Mouse (Mus musculus) NIH3T3 (cell line): ENCODE data around the gene Pdzk1ip1.
A peak's percentile ranks its signal among the peaks of the same experiment; 100 is the strongest.

Experiments used
- DNase-seq: peaks from one replicate; pipeline ENCODE4 v3.0.0-alpha.2; 2012; ENCODE audit warnings: low read depth

Gene Pdzk1ip1

DNA sequence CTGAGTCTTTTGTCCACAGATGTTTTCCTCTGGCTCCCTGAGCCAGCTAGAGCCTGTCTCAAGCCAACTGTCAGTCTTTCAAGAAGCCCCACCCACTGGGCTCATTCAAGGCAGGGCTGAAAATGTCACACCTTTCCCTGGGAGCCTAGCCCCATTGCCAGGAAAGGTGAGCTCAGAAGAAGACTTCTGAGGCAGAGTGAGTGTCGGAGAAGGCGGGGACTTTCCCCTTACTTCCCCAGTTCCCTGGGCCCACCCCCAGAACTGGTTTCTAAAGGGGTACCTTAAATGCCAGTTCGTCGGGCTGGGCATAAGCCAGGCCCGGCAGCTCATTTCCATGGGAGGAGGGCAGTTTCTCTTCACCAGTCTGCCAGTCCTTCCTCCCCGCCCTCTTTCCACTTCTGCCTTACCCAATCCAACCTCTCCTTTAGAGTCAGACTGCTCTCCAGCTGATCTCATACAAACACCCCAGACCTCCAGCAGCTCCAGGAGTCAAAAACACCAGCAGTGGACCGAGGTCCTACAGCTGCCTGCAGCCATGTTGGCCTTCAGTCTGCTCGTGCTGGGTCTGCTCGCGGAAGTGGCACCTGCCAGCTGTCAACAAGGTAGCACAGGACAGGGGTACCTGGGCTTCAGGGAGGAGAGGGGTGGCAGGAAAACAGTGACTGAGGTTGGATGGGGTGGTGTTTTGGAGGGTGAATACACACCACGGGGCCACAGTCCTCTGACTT, at the start of gene Pdzk1ip1:
Gene Pdzk1ip1, plus strand, starts transcription at position 98 of the 728 bp plus-strand sequence.
- peak; percentile 71 for DNase-seq

DNA sequence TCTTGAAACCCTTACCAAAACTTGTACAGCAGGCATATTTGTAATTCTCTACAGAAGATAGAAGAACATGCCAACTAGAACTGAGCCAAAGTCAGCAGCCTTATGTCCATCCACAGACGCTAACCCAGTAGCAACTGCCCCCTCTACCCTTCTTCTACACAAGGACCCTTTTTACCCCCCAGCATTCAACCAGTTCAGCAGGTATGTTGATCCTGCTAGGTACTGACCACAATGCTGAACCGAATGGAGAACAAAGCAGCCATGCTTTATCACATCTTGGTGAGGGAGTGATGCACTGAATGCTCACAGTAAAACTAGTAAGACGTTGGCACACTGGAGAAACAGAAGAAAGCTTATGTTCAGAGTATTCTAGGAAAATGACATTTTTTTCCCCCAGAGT, 42.9 kb upstream of the Pdzk1ip1 start:
- DNase-seq: no peak

DNA sequence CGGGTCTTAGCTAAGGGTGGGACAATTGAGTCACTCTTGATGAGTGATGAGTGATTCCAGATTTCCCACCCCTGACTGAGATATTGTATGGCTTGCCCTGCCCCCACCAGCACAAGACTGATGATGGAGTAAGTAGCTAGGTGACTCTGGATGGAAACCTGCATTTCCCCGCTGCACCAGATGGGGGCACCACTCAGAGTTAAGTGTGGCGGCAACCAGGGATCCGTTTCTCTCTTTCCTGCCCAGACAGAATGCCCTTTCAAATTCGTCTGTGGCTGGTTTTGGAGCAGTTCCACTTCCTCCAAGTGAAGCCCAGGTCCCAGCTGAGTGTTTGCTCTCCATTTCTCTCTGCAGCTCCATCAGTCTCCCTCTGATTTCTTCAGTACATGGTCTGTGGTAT, 40.8 kb upstream of the Pdzk1ip1 start:
- peak; percentile 75 for DNase-seq

DNA sequence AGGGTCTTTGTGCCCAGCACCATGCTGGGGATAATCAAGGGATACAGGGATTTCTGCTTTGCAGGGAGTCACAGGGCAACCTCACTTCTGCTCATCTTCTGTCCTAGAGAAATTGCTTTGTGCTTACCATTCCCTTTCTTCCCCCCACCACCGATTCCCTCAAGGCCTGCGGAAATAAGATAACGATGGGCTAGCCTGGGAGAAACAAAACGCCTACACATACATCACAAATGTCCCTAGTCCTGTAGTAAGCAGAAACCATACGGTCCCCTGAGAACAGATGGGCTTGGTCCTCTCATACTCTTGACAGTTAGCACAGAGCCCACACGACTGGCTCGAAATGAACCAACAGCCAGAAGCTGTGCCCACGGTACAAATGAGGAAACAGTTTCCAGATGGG, 40.3 kb upstream of the Pdzk1ip1 start:
- DNase-seq: no peak

DNA sequence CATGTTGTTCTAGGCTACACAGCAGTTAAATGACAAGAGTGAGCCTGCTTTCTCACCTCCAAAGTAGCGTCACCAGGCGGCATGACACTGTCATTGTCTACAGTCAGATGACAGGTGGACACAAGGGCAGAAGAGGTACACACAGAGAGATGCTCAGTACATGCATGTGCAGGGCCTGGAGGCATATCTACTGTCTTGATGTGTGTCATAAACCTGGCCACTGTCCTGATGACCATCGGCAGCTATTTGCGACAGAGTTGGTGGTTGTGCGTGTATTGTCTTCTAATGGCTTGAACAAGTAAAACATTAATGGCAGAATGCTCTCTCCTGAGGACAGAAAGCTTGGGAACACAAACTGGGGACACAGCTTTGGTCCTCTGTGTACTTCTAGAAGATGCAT, 37.3 kb upstream of the Pdzk1ip1 start:
- no peak for DNase-seq

DNA sequence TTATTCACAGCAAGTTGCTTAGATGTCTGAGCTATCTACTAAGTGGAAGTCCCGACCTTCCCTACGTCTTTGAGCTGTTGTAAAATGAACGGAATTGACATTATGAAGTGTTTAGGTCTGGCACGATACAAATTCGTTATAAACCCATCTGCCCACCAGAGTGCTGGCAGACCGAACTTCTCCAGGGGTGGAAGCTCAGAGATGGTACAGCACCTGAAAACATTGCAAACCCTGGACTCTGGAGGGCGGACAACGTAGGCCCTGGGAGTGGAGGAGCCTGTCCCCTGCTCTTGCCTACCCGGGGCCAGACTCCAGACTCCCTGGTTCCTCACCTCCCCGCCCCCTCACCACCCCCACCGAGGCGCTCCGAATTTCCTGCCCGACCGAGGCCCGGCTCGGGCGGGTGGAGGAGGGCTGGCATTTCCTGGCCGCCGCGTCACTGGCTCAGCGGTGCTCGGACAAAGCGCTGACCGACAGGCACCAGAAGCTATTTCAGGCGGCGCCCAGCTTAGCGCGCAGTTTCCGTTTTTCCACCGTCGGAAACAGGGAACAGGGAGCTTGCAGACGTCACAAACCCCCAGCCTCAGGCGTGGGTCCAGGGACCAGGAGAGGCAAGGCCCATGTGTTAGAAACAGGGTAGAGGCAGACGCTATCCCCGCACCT, 36.0 kb upstream of the Pdzk1ip1 start:
- DNase-seq: peak; percentile 74

DNA sequence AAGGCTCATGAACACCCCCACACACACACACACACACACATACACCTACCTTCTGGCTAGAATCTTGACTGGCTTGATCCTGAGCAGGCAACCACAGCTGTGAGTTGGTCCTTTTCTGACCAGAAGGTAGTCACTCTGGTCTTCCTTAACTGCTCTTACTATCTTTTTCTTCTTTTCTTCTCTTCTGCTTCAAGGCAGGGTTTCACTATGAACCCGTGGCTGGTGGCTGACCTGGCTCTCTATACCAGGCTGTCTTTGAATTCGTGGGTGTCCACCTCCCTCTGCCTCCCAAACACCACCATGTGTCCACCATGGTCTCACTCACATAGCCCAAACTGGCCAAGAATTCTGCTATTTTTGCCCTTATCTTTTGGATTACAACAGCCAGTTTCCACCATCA, 33.5 kb upstream of the Pdzk1ip1 start:
- no peak for DNase-seq

DNA sequence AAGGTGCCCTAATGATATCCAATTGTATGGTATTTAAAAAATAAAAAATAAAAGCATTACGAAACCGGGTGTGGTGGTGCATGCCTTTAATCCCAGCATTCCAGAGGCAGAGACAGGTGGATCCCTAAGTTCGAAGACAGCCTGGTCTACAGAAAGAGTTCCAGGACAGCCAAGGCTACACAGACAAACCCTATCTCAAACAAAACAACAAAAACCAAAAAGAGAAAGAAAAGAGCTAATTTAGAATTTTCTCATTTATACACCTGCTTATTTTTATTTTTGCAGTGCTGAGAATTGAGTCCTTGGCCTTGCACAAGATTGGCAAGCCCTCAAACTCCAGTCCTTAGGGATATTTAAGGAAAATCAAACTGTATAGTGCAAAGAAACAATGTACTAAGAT, 32.8 kb upstream of the Pdzk1ip1 start:
- DNase-seq: no peak

DNA sequence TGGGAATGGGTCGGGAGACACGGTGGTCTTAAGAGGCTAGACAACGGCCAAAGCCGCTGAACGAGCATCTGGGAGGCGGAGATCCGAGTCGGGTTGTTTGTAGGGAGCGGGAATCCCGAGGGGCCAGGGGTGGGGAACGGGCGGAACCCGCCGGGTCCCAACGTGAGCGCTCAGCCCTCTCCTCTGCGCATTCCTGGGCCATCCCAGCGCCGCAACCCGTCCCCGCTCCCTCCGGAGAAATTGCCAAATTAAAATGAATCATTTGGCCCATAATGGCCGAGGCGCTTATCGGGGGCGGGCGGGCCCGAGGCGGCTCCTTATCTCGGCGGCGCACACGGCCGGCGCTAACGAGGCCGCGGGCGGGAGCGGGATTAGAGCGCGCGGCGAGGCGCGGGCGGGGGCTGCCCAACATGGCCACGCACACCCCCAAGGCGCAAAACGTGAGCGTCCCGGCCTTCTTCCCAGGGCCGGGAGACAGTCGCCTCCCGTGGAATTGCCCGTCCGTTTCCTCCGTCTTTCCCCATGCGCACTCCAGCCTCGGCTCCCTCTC, 32.1 kb upstream of the Pdzk1ip1 start, which contains the start of gene Tal1:
Gene Tal1, plus strand, starts transcription at position 56 of the 550 bp plus-strand sequence.
- no peak for DNase-seq

DNA sequence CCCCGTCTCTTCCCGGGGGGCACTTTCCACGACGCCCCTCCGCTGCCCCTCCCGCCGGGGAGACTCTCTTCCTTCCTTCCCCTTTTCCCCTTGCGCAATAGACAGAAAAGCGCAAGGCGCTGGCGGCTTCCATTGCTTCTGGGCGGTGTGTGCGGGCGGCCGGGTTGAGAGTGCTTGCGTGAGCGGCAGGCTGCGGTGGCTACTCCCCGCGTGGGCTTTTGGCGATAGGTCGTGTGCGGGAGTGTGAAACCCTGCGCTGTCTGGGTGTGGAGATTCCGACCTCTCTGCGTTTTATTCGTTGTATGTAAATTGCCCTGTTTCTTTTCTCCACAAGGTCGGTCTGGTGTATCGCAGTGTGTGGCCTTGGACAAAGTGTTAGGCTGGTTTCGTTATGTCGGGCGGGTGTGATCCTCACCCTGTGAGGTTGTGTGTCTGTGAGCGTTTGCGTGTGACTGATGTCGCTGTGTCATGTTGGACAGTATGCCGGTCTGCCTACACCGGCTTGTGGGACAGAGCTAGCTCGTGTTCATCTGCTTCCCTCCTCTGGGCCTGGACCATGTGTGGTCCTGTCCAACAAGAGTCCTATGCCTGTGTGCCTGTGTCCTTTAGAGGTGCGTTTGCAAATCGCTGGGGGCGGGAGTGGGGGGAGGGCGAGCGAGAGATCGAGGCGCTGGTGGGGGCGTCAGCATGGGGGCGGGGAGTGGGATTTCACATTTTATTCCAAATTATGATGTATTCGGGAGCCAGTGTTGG, 31.4 kb upstream of the Pdzk1ip1 start:
- no peak for DNase-seq

DNA sequence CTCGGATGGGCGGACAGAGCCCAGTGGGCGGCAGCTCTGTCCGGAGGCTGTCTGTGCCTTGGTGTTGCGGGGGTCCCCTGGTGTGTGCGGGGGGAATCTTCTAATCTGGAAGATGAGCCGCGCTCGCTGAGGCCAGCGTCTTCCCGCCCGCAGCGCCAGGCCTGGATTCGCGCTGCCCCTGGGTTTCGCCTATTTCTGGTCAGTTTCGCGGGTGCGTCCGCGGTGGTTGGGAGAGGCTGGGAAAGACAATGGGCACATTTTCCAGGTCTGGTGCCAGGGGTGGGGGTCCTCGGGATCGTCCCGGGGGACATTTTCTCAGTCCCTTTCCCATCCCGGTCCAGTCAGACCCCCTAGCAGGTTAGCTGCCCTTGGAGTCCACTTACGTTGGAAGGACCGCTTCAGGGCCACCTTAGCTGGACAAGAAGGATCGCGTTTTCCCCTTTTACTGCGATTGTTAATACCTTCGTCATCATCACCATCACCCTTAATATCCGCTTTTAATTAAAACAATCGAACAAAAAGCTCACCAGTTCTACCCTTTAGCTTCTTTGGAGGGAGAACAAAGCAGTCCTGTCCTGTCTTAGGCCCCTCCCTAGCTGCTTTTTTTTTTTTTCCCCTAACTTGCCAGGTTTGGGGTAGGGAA, 30.7 kb upstream of the Pdzk1ip1 start:
- no peak for DNase-seq

DNA sequence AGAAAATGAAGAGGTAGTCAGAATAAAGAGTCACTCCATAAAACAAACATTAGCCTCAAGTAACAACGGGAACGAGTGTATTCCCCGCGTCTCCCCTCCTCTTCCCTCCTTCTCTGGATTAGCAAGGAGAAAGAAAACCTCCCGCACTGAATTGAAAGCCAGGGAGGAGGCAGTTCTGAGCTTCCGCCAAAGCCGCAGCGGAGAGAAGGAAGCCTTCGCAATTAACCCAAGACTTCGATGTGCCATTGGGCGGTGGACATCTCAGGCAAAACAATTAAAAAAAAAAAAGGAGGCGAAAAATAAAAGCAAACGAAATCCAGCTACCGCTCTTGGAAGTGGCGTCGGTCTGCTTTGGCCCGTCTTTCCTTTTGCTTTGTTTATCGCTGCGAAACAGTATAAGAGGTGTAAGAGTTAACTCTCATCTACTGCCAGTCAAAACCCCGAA, 30.2 kb upstream of the Pdzk1ip1 start:
- DNase-seq: no peak

DNA sequence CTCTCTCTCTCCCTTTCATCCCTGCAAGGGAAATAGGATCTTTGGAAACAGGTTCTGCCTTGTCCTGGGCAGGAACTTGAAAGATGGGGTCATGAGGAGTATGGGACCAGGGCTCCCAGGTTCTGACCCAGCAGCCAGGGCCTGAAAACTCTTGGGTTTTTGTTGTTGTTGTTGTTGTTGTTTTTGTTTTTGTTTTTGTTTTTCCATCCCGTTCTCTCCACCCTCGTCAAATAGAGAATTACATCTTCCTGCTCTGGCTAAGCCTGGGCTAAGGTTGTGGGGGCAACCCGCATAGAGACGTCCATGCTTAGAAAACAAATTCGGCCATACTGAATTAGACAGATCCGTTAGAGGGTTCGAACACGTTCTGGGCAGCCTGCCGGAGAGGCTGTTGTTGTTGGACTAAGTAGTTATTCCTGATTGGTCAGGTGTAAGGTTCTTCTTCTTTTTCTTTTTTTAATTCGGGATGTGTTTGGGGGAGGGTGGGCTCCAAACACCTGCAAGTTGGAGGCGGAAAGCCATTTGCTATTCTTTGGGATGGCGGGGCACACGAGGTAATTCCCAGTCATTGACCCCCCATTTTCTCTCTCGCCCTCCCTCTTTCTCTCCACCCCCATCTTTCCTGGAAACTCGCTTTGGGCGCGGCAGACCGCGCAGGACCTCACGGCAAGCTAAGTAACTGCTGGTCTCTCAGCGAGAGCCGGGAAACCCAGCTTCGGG, 29.5 kb upstream of the Pdzk1ip1 start:
- DNase-seq: no peak

DNA sequence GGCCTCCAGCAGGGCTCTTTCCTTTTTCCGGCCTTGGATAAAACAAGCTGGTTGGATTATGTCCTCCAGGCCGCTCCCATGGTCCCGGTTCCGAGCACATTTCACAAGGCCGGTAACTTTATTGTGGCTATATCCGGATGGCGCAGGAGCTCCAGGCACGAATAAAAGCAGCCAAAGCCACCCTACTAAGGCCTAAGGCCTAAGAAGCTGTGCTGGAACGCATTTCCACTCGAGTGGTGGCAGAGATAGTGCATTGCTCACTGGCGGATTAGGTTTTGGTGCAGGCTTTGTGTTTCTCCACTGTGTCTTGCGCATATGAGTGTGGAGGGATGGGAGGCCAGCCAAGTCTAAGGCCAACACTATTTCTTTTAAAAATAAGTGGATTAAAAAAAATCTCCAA, 28.6 kb upstream of the Pdzk1ip1 start:
- DNase-seq: peak; percentile 39

DNA sequence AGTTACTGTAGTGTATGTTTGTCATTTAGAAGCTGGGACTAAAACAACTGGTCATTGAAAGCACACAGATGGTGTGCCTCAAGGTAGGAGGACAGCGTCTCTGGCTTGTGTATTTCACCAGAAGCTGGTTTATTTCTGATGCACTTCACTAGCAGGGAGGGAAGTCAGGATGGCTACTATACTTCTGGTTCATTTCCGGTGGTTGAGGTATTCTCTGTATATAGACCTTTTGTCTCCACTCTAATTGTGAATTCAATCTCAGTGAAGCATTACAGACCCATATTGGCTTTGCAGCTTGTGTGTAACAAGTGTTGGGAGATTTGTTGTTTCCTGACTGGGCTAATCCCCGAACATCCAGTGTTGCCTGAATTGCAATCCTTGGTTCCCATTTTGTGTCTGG, 27.8 kb upstream of the Pdzk1ip1 start:
- no peak for DNase-seq

DNA sequence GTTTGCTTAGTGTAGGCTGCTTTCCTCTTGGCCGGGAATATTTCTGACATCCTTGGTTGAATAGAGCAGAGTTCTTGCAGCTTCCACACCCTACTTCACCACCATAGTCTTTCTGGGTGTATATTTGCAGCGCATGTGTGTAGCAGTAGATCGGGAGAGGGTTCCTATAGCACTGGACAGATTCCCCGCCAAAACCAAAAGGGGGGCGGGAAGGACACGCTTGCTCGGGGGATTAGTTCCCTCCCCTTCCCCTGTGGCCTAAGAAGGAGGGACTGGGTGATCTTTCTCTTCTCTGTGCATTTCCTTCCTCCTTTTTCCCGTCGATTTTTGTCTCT, 26.0 kb upstream of the Pdzk1ip1 start:
- no peak for DNase-seq

DNA sequence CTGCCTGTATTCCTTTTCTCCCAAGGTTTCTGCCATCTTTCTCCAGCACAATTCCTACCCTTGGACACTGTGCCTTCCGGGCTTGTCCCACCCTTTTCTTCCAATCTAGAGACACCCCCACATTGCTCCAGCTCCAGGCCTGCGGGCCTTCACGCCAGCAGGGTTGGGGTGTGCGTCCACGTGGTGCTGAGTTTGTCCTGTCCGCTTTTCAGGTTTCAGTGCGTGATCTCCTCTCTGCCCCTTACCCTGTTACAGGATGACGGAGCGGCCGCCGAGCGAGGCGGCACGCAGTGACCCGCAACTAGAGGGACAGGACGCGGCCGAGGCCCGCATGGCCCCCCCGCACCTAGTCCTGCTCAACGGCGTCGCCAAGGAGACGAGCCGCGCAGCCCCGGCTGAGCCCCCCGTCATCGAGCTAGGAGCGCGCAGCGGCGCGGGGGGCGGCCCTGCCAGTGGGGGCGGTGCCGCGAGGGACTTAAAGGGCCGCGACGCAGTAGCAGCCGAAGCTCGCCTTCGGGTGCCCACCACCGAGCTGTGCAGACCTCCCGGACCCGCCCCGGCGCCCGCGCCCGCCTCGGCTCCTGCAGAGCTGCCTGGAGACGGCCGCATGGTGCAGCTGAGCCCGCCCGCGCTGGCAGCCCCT, 25.5 kb upstream of the Pdzk1ip1 start:
- no peak for DNase-seq

DNA sequence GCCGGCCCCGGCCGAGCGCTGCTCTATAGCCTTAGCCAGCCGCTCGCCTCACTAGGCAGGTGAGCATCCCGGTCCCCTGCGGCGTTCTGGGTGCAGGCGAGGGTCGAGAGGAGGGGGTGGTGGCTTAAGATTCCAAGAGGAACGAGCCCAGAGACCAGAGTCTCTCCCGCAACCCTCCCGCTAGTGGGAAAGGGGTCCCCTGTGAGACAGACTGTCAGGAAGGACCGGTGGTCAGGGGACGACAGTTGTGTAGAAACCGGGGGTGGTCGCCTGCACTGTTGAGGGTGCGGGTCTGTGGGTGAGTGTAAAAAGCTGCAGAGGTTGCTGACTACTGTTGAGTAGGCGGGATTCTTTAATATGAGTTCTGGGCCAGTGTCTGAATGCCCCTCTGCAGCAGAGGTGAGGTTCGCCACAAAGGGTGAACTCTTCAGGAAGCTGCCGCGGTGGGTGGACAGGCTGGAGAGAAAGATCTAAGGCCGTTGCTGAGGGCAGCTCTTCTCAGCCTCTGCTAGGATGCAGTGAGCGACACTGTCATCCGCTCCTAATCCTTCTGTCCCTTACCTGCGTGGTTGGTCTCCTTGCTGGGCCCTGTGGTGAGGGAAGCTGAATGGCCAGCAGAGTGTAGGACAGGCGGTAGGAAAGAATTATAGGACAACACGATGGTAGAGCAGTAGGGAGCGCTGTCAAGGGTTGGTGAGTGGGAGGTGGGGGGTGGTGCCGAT, 24.8 kb upstream of the Pdzk1ip1 start:
- no peak for DNase-seq

DNA sequence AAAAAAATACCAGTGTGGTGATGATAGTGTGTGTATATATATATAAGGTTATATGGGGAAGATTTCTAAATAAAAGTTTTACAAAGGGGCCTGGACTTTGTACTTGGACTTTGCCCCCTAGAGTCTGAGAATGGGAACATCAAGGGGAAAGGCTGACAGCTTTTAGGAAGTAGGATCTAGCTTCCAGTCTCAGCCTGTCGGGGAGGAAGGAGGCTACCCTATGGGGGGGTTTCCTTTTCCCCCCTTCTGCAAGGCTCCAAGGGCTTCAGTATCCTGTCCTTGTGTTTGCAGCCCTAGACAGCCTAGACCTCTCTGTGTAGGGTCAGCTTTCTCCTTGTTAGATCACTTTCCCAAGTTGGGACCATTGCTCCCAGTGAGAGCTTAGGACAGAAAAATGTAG, 16.8 kb upstream of the Pdzk1ip1 start:
- DNase-seq: no peak

DNA sequence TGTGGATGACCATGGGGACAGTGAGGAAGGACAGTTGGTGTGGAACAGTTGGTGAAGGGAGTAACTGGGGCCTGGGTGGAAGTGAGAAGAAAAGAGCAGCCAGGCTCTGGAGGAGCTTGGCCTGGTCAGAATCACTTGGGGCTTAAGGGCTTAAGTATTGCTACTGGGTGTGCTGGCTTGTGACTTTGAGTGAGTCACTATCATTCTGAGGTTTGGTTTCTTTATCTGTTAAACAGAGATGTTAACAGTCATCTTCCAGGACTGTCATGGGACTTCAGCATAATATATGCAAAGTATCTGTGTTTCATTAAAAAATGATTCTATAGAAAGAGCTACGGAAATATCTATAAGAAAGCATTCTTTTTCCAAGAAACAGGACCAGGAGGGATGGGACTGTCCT, 13.7 kb upstream of the Pdzk1ip1 start:
- DNase-seq: no peak
